Mouse (Mus musculus): ENCODE results near the gene Ube2b. TPM values are rescaled to one million over a fixed set of nuclear protein-coding genes. Genes with fewer than 3 reads are reported as not detected.

Ube2b gene
- 183 and 186 TPM in 2 replicates for polyA plus RNA-seq (2014; fragmentation: Nextera tagmentation; extraction: Ambion mirVana)

- Histone ChIP-seq H3K4me2 (ENCODE audit: low read length) (peak within 1 kb of the TSS; percentile 67), H3K4me1 (ENCODE audit: control insufficient read depth, insufficient read depth, low read length) (peaks cover 23% of the 10 kb centered on the region), H3K36me3 (ENCODE audit: control insufficient read depth, insufficient read depth, low read length) (peaks cover 24% of the 10 kb centered on the region), H3K9me3 (ENCODE audit: control insufficient read depth, low read length) (no peaks in the 10 kb centered on the region), H3K27ac (replicated peaks; ENCODE audit: low read depth, low read length) (peak within 1 kb of the TSS; percentile 97), H3K9ac (replicated peaks; ENCODE audit: low read length) (peak within 1 kb of the TSS; percentile 95), H3K4me3 (replicated peaks; ENCODE audit: low read depth, low read length) (peak within 1 kb of the TSS; percentile 93), H3K27me3 (ENCODE audit: control insufficient read depth, insufficient read depth, low read length) (no peaks in the 10 kb centered on the region)
- DNase-seq, result peak; percentile 100
- under 1% methylated on average over 63 of the region's 63 CpGs for WGBS
- ATAC-seq (ENCODE audit: low FRiP score, low TSS enrichment), result peak; percentile 83
Measured at GRCm38 (mm10) chr11:52000290-52000962, at the start of gene Ube2b. Gene Ube2b (minus strand): TSS chr11:52000762.

GRCm38 (mm10) chr11:52046446-52047165 lies 46.0 kb upstream of the Ube2b start:
- 61% methylated on average over 4 of the region's 4 CpGs for WGBS
- H3K4me2 ChIP-seq (ENCODE audit: low read length), result no peak overlapping the region
- ATAC-seq (ENCODE audit: low FRiP score, low TSS enrichment) (no peak), DNase-seq (no peak)
- H3K9ac ChIP-seq (replicated peaks; ENCODE audit: low read length), result no peak overlapping the region
- H3K27me3 ChIP-seq (ENCODE audit: control insufficient read depth, insufficient read depth, low read length), result no peaks in the 10 kb centered on the region
- no peak overlapping the region for H3K4me3 ChIP-seq (replicated peaks; ENCODE audit: low read depth, low read length)
- no peaks in the 10 kb centered on the region for H3K9me3 ChIP-seq (ENCODE audit: control insufficient read depth, low read length)
- H3K27ac ChIP-seq (replicated peaks; ENCODE audit: low read depth, low read length), result no peak overlapping the region
- peaks cover 2% of the 10 kb centered on the region; the same call in 1 of the 2 replicates for H3K36me3 ChIP-seq (ENCODE audit: control insufficient read depth, insufficient read depth, low read length)
- no peaks in the 10 kb centered on the region for H3K4me1 ChIP-seq (ENCODE audit: control insufficient read depth, insufficient read depth, low read length)

GRCm38 (mm10) chr11:52044156-52044555 lies 43.6 kb upstream of the Ube2b start:
- no peak overlapping the region for H3K9ac ChIP-seq (replicated peaks; ENCODE audit: low read length)
- ATAC-seq (ENCODE audit: low FRiP score, low TSS enrichment) (no peak), DNase-seq (no peak)
- H3K4me3 ChIP-seq (replicated peaks; ENCODE audit: low read depth, low read length), result no peak overlapping the region
- peaks cover 2% of the 10 kb centered on the region; the same call in 1 of the 2 replicates for H3K36me3 ChIP-seq (ENCODE audit: control insufficient read depth, insufficient read depth, low read length)
- H3K9me3 ChIP-seq (ENCODE audit: control insufficient read depth, low read length), result no peaks in the 10 kb centered on the region
- H3K4me1 ChIP-seq (ENCODE audit: control insufficient read depth, insufficient read depth, low read length), result no peaks in the 10 kb centered on the region
- H3K27me3 ChIP-seq (ENCODE audit: control insufficient read depth, insufficient read depth, low read length), result no peaks in the 10 kb centered on the region
- no peak overlapping the region for H3K27ac ChIP-seq (replicated peaks; ENCODE audit: low read depth, low read length)
- no peak overlapping the region for H3K4me2 ChIP-seq (ENCODE audit: low read length)

GRCm38 (mm10) chr11:52043224-52043623 lies 42.7 kb upstream of the Ube2b start:
- Histone ChIP-seq H3K27ac (replicated peaks; ENCODE audit: low read depth, low read length) (no peak overlapping the region), H3K9me3 (ENCODE audit: control insufficient read depth, low read length) (no peaks in the 10 kb centered on the region), H3K36me3 (ENCODE audit: control insufficient read depth, insufficient read depth, low read length) (no peaks in the 10 kb centered on the region), H3K4me1 (ENCODE audit: control insufficient read depth, insufficient read depth, low read length) (no peaks in the 10 kb centered on the region), H3K4me3 (replicated peaks; ENCODE audit: low read depth, low read length) (no peak overlapping the region), H3K4me2 (ENCODE audit: low read length) (no peak overlapping the region), H3K27me3 (ENCODE audit: control insufficient read depth, insufficient read depth, low read length) (no peaks in the 10 kb centered on the region), H3K9ac (replicated peaks; ENCODE audit: low read length) (no peak overlapping the region)
- ATAC-seq (ENCODE audit: low FRiP score, low TSS enrichment) (no peak), DNase-seq (no peak)
- WGBS, result 84% methylated on average over 3 of the region's 3 CpGs

- peak; percentile 41 for DNase-seq
- Histone ChIP-seq H3K4me1 (ENCODE audit: control insufficient read depth, insufficient read depth, low read length) (no peaks in the 10 kb centered on the region), H3K27me3 (ENCODE audit: control insufficient read depth, insufficient read depth, low read length) (no peaks in the 10 kb centered on the region), H3K36me3 (ENCODE audit: control insufficient read depth, insufficient read depth, low read length) (peaks cover 6% of the 10 kb centered on the region; the same call in 1 of the 2 replicates), H3K27ac (replicated peaks; ENCODE audit: low read depth, low read length) (no peak overlapping the region), H3K4me2 (ENCODE audit: low read length) (no peak overlapping the region), H3K9me3 (ENCODE audit: control insufficient read depth, low read length) (no peaks in the 10 kb centered on the region), H3K4me3 (replicated peaks; ENCODE audit: low read depth, low read length) (no peak overlapping the region), H3K9ac (replicated peaks; ENCODE audit: low read length) (no peak overlapping the region)
- WGBS, result 42% methylated on average over 3 of the region's 3 CpGs
- no peak for ATAC-seq (ENCODE audit: low FRiP score, low TSS enrichment)
Measured at GRCm38 (mm10) chr11:52037659-52038058, 37.1 kb upstream of the Ube2b start.

GRCm38 (mm10) chr11:52035905-52036304 lies 35.3 kb upstream of the Ube2b start:
- DNase-seq, result no peak
- Histone ChIP-seq H3K36me3 (ENCODE audit: control insufficient read depth, insufficient read depth, low read length) (peaks cover 11% of the 10 kb centered on the region; the same call in 1 of the 2 replicates), H3K27me3 (ENCODE audit: control insufficient read depth, insufficient read depth, low read length) (no peaks in the 10 kb centered on the region), H3K9me3 (ENCODE audit: control insufficient read depth, low read length) (no peaks in the 10 kb centered on the region), H3K9ac (replicated peaks; ENCODE audit: low read length) (no peak overlapping the region), H3K4me3 (replicated peaks; ENCODE audit: low read depth, low read length) (no peak overlapping the region), H3K4me2 (ENCODE audit: low read length) (no peak overlapping the region), H3K4me1 (ENCODE audit: control insufficient read depth, insufficient read depth, low read length) (no peaks in the 10 kb centered on the region), H3K27ac (replicated peaks; ENCODE audit: low read depth, low read length) (no peak overlapping the region)
- no peak for ATAC-seq (ENCODE audit: low FRiP score, low TSS enrichment)
- WGBS, result 87% methylated on average over 3 of the region's 3 CpGs

GRCm38 (mm10) chr11:52033953-52034352 lies 33.4 kb upstream of the Ube2b start:
- no peak for ATAC-seq (ENCODE audit: low FRiP score, low TSS enrichment)
- Histone ChIP-seq H3K9ac (replicated peaks; ENCODE audit: low read length) (no peak overlapping the region), H3K4me2 (ENCODE audit: low read length) (no peak overlapping the region), H3K27me3 (ENCODE audit: control insufficient read depth, insufficient read depth, low read length) (no peaks in the 10 kb centered on the region), H3K4me1 (ENCODE audit: control insufficient read depth, insufficient read depth, low read length) (no peaks in the 10 kb centered on the region), H3K36me3 (ENCODE audit: control insufficient read depth, insufficient read depth, low read length) (peaks cover 11% of the 10 kb centered on the region; the same call in 1 of the 2 replicates), H3K9me3 (ENCODE audit: control insufficient read depth, low read length) (no peaks in the 10 kb centered on the region), H3K4me3 (replicated peaks; ENCODE audit: low read depth, low read length) (no peak overlapping the region), H3K27ac (replicated peaks; ENCODE audit: low read depth, low read length) (no peak overlapping the region)
- no peak for DNase-seq
- 85% methylated on average over 1 of the region's 1 CpGs for WGBS

GRCm38 (mm10) chr11:52032356-52032755 lies 31.8 kb upstream of the Ube2b start:
- no peak overlapping the region for H3K9ac ChIP-seq (replicated peaks; ENCODE audit: low read length)
- H3K4me3 ChIP-seq (replicated peaks; ENCODE audit: low read depth, low read length), result no peak overlapping the region
- 83% methylated on average over 8 of the region's 8 CpGs for WGBS

More at GRCm38 (mm10) chr11:52032356-52032755, 31.8 kb upstream of the Ube2b start:
- Histone ChIP-seq H3K4me2 (ENCODE audit: low read length) (no peak overlapping the region), H3K27ac (replicated peaks; ENCODE audit: low read depth, low read length) (no peak overlapping the region), H3K36me3 (ENCODE audit: control insufficient read depth, insufficient read depth, low read length) (peaks cover 11% of the 10 kb centered on the region; the same call in 1 of the 2 replicates), H3K4me1 (ENCODE audit: control insufficient read depth, insufficient read depth, low read length) (no peaks in the 10 kb centered on the region), H3K27me3 (ENCODE audit: control insufficient read depth, insufficient read depth, low read length) (no peaks in the 10 kb centered on the region), H3K9me3 (ENCODE audit: control insufficient read depth, low read length) (no peaks in the 10 kb centered on the region)
- ATAC-seq (ENCODE audit: low FRiP score, low TSS enrichment) (no peak), DNase-seq (no peak)
